Mouse (Mus musculus) C2C12 (cell line): Measurements from ENCODE around the gene Tmprss3. TPM values are rescaled to one million over a fixed set of nuclear protein-coding genes. Genes with fewer than 3 reads are reported as not detected.

Source experiments
- H3K27me3 ChIP-seq: one replicate; pipeline ENCODE4 v1.6.1; 2011; ENCODE audit not compliant: control insufficient read depth, insufficient read depth, insufficient read length
- H3K36me3 ChIP-seq: one replicate; pipeline ENCODE4 v1.6.1; 2011; ENCODE audit not compliant: control insufficient read depth, insufficient read depth
- H3K4me3 ChIP-seq: one replicate; pipeline ENCODE4 v1.5.1; 2011; ENCODE audit warnings: mild to moderate bottlenecking, control low read depth; ENCODE audit not compliant: poor library complexity, insufficient read depth, severe bottlenecking
- H3K79me2 ChIP-seq: one replicate; pipeline ENCODE4 v1.6.1; 2011; ENCODE audit not compliant: control insufficient read depth, insufficient read depth
- H3K79me3 ChIP-seq: one replicate; pipeline ENCODE4 v1.6.1; 2011; ENCODE audit warnings: low read depth, control low read depth
- H3ac ChIP-seq: one replicate; pipeline ENCODE3; 2011; ENCODE audit warnings: low read depth; ENCODE audit not compliant: control insufficient read depth, insufficient read length
- CEBPB ChIP-seq: IDR thresholded peaks from one replicate; pipeline ENCODE4 v1.6.1; 2011; ENCODE audit warnings: low read depth, mild to moderate bottlenecking, control low read depth, moderate library complexity
- CTCF ChIP-seq: IDR thresholded peaks from one replicate; pipeline ENCODE4 v1.5.1; 2011; ENCODE audit not compliant: control insufficient read depth, insufficient read depth, insufficient read length
- FOSL1 ChIP-seq: IDR thresholded peaks from one replicate; pipeline ENCODE4 v1.8.0; 2011; ENCODE audit warnings: mild to moderate bottlenecking, low read length; ENCODE audit not compliant: poor library complexity, insufficient read depth, severe bottlenecking
- MAX ChIP-seq: IDR thresholded peaks from one replicate; pipeline ENCODE4 v1.6.1; 2011; ENCODE audit warnings: mild to moderate bottlenecking, control low read depth
- MYOD1 ChIP-seq: IDR thresholded peaks from one replicate; pipeline ENCODE4 v1.6.1; 2011; ENCODE audit warnings: low read depth; ENCODE audit not compliant: control insufficient read depth, insufficient read length
- MYOG ChIP-seq: IDR thresholded peaks from one replicate; pipeline ENCODE4 v1.6.1; 2011; ENCODE audit not compliant: control insufficient read depth, insufficient read length; ENCODE audit errors: extremely low read depth
- USF1 ChIP-seq: IDR thresholded peaks from one replicate; pipeline ENCODE4 v1.6.1; 2011; ENCODE audit warnings: low read depth, mild to moderate bottlenecking, control low read depth, moderate library complexity
- polyA plus RNA-seq: library from polyadenylated mRNA; unstranded; fragments of >200 nt; fragmentation: generic; extraction: Trizol; gene quantifications from one replicate; pipeline ENCODE4 v1.2.1, GENCODE M21; 2012; ENCODE audit warnings: missing spikeins

The Tmprss3 gene
- polyA plus RNA-seq, 1 experiment, result not detected

GRCm38 (mm10) chr17:31223835-31224234 is 25.1 kb upstream of the Tmprss3 start:
- TF ChIP-seq MYOD1, result no peak
- no peak for TF ChIP-seq MAX
- TF ChIP-seq CEBPB, result no peak
- TF ChIP-seq CTCF, result no peak
- no peak for TF ChIP-seq MYOG
- TF ChIP-seq USF1, result no peak
- TF ChIP-seq FOSL1, result no peak
- Histone ChIP-seq H3K79me2 (no peaks in the 10 kb centered on the region), H3K79me3 (no peaks in the 10 kb centered on the region), H3K27me3 (peaks cover 7% of the 10 kb centered on the region), H3K36me3 (no peaks in the 10 kb centered on the region), H3ac (no peak overlapping the region), H3K4me3 (no peak overlapping the region)

DNA sequence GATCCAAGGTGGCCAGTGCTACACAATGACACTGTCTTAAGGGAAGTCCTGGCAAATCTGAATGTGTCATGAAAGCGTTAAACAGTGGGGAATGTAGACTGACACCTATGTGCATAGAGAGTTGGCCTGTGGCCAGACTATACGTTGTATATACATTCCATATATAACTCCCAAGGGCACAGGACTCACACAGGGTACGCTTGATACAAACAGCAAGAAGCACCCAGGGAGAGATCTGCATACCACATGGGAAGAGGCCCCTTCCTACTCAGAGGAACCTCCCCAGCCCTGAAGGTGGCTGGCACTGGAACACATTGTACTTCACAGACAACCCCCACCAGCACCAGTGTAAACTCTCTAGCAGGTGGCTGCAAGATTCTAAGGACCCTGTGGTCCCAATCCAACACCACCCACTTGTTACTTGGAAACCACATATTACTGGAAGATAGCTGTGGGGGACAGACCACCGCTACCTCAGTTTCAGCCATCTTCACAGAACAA is 24.1 kb upstream of the Tmprss3 start:
- no peak overlapping the region for H3K4me3 ChIP-seq
- H3K79me2 ChIP-seq, result no peaks in the 10 kb centered on the region
- H3K36me3 ChIP-seq, result no peaks in the 10 kb centered on the region
- no peaks in the 10 kb centered on the region for H3K79me3 ChIP-seq
- no peak overlapping the region for H3ac ChIP-seq
- TF ChIP-seq FOSL1, result no peak
- no peak for TF ChIP-seq MYOG
- TF ChIP-seq CEBPB, result no peak
- peaks cover 6% of the 10 kb centered on the region for H3K27me3 ChIP-seq

DNA sequence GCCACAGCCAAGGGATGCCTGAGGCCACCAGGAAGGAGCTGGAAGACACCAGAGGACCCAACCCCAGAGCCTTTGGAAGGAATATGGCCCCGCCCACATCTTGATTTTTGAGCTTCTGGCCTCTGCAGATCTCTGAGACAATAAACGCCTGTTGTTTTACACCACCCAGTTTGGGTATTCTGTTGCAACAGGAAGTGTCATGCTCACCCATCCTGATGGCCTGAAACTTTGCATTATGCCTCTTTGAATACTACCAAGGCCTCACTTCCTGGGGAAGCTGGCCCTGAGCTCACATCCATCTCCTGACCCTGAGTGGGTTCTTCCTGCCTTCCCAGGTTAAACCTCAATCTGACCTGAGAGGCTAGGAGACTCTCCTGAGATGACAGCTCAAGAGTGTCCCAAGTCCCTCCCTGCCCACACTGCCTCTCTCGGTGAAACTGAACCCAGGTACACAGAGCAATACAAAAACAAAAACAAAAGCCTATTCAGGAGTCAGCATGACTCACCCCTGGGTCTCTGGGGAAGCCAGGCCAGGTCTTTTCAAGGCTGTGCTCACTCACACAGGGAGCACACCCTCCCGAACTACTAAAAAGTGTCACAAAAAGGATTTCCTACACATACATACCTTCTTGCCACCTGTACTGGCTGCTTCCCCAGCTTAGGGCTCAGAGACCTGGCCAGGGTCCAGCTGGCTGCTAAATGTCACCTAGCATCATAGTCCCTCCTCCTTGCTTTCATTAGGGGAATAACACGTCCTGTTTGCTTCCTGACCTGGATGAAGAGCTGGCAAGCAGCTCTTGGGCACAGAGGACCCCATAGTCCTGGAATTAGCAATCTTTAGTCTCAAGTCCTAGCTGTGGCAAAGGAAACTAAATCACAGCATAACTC is 17.5 kb upstream of the Tmprss3 start:
- Histone ChIP-seq H3K4me3 (no peak overlapping the region), H3K79me3 (no peaks in the 10 kb centered on the region), H3K27me3 (peaks cover 4% of the 10 kb centered on the region), H3ac (no peak overlapping the region), H3K79me2 (no peaks in the 10 kb centered on the region), H3K36me3 (no peaks in the 10 kb centered on the region)
- TF ChIP-seq USF1 (no peak), CEBPB (no peak), MYOG (no peak), MYOD1 (no peak), CTCF (no peak), MAX (no peak), FOSL1 (no peak)

DNA sequence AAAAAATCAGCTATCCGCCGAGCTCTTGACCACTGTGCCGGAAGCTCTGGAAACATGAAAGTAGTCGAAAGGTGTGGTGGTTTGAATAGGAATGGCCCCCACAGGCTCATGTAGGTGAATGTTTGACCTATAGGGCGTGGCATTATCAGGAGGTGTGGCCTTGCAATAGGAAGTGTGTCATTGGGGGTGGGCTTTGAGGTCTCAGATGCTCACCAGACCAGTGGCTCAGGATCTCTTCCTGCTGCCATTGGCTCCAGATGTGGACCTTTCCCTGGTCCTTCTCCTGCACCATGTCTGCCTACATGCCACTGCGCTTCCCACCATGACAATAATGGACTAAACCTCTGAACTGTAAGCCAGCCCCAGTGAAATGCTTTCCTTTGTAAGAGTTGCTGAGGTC is 13.1 kb upstream of the Tmprss3 start:
- TF ChIP-seq CEBPB (no peak), MYOG (no peak), MAX (no peak)
- H3K79me2 ChIP-seq, result no peaks in the 10 kb centered on the region
- no peak overlapping the region for H3ac ChIP-seq
- H3K36me3 ChIP-seq, result no peaks in the 10 kb centered on the region
- H3K79me3 ChIP-seq, result no peaks in the 10 kb centered on the region
- H3K27me3 ChIP-seq, result peaks cover 17% of the 10 kb centered on the region
- H3K4me3 ChIP-seq, result no peak overlapping the region

- TF ChIP-seq CEBPB, result no peak
- TF ChIP-seq USF1, result no peak
- no peak for TF ChIP-seq CTCF
- no peak for TF ChIP-seq FOSL1
- no peak for TF ChIP-seq MYOG
- TF ChIP-seq MAX, result no peak
- H3K79me3 ChIP-seq, result no peaks in the 10 kb centered on the region
- no peak overlapping the region for H3ac ChIP-seq
- H3K27me3 ChIP-seq, result peaks cover 17% of the 10 kb centered on the region
- H3K79me2 ChIP-seq, result no peaks in the 10 kb centered on the region
- no peak overlapping the region for H3K4me3 ChIP-seq
- H3K36me3 ChIP-seq, result no peaks in the 10 kb centered on the region
These were observed 11.5 kb upstream of the Tmprss3 start for GRCm38 (mm10) chr17:31210299-31210698.

GRCm38 (mm10) chr17:31209376-31209930 is 10.7 kb upstream of the Tmprss3 start:
- Histone ChIP-seq H3ac (no peak overlapping the region), H3K79me3 (no peaks in the 10 kb centered on the region), H3K4me3 (no peak overlapping the region), H3K36me3 (no peaks in the 10 kb centered on the region), H3K79me2 (no peaks in the 10 kb centered on the region), H3K27me3 (peaks cover 17% of the 10 kb centered on the region)
- TF ChIP-seq CEBPB, result no peak
- no peak for TF ChIP-seq CTCF
